Mouse (Mus musculus): ENCODE measurements around the gene Col24a1. TPM values are rescaled to one million over a fixed set of nuclear protein-coding genes. Genes with fewer than 3 reads are reported as not detected.

Col24a1 gene
- total RNA-seq (2021) = 0.37 and 0.41 TPM in 2 replicates
- long read RNA-seq, experiment 1 = 0 reads
- long read RNA-seq, experiment 2 = 0 reads

GRCm38 (mm10) chr3:145292337-145293134 lies at the start of gene Col24a1:
Gene Col24a1 (plus strand): TSS chr3:145292472.
- DNase-seq = peak; percentile 32

- no peak for DNase-seq
Observed at GRCm38 (mm10) chr3:145248040-145248439, 44.2 kb upstream of the Col24a1 start.

GRCm38 (mm10) chr3:145253066-145253465 lies 39.2 kb upstream of the Col24a1 start:
- no peak for DNase-seq

GRCm38 (mm10) chr3:145254764-145255396 lies 37.4 kb upstream of the Col24a1 start:
- DNase-seq = no peak

- no peak for DNase-seq
Observed at GRCm38 (mm10) chr3:145256647-145257046, 35.6 kb upstream of the Col24a1 start.

GRCm38 (mm10) chr3:145259678-145260077 lies 32.6 kb upstream of the Col24a1 start:
- DNase-seq = no peak

GRCm38 (mm10) chr3:145263131-145263530 lies 29.1 kb upstream of the Col24a1 start:
- no peak for DNase-seq

GRCm38 (mm10) chr3:145268066-145268465 lies 24.2 kb upstream of the Col24a1 start:
- peak; percentile 14 for DNase-seq

GRCm38 (mm10) chr3:145274191-145274590 lies 18.1 kb upstream of the Col24a1 start:
- no peak for DNase-seq

- no peak for DNase-seq
Observed at GRCm38 (mm10) chr3:145293207-145293606, 935 bp downstream of the Col24a1 start.

GRCm38 (mm10) chr3:145293623-145294307 lies 1.5 kb downstream of the Col24a1 start:
- no peak for DNase-seq

GRCm38 (mm10) chr3:145299980-145300591 lies 7.8 kb downstream of the Col24a1 start:
- DNase-seq = no peak

- DNase-seq = no peak
Observed at GRCm38 (mm10) chr3:145305311-145305710, 13.0 kb downstream of the Col24a1 start.

- DNase-seq = no peak
Observed at GRCm38 (mm10) chr3:145307209-145307608, 14.9 kb downstream of the Col24a1 start.

GRCm38 (mm10) chr3:145320587-145321274 lies 28.5 kb downstream of the Col24a1 start:
- DNase-seq = no peak

GRCm38 (mm10) chr3:145325402-145325801 lies 33.1 kb downstream of the Col24a1 start:
- DNase-seq = no peak

GRCm38 (mm10) chr3:145331642-145332041 lies 39.4 kb downstream of the Col24a1 start:
- DNase-seq = no peak

GRCm38 (mm10) chr3:145334046-145334445 lies 41.8 kb downstream of the Col24a1 start:
- DNase-seq = no peak

GRCm38 (mm10) chr3:145337161-145337560 lies 44.9 kb downstream of the Col24a1 start:
- no peak for DNase-seq

- no peak for DNase-seq
Observed at GRCm38 (mm10) chr3:145339851-145340499, 47.7 kb downstream of the Col24a1 start.

- no peak for DNase-seq
Observed at GRCm38 (mm10) chr3:145348690-145349089, 56.4 kb downstream of the Col24a1 start.
